Mouse (Mus musculus): ENCODE measurements around the gene Sell.
"Not testable (repeated sequence)": the region's sequence is repeated elsewhere in the genome, so short reads cannot be mapped to it uniquely, and the experiment has no call there.

DNA sequence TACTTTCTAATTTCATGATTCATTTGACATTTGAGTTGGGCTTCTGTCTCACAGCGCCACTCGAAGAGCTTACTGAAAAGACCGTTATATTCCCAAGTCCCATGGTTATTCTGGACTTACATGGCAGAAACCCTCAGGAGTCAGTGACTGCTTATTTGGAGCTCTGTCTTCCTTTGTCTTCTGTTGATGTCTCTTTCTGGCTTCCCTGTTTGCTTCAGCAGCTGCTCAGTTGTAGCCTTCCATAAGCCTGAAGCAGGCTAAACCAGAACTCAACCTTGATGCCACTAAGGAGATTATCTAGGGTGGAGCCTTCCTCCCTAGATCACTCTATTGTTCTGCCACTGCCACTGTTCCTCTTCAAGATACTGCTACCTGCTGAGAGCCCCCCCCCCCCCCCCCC lies 41.0 kb upstream of the Sell start:
- TF ChIP-seq POLR2A (IDR thresholded peaks at IDR 0.05; ENCODE audit: low read depth, low read length); CTCF (conservative IDR thresholded peaks at IDR 0.05; ENCODE audit: insufficient read depth, insufficient read length, low read depth, low read length): not testable (repeated sequence)

Measured in kidney, adult 2 months (tissue).